Mouse (Mus musculus) adrenal gland (tissue): ENCODE results near the gene Ly75.

Source experiments
- intact Hi-C: fragments of 180-260 bp; cut with DNase I; formaldehyde crosslinking; loops from one replicate; pipeline ENCODE4 v1.15.1; 2025
- long read RNA-seq, 2 experiments: library from polyadenylated mRNA; unstranded; transcript quantifications; one replicate each; pipeline ENCODE4 v2.0.0; 2020; ENCODE audit warnings: borderline replicate concordance in 1 of 2; ENCODE audit not compliant: insufficient replicate concordance in 1 of 2

Ly75 gene
- long read RNA-seq, experiment 1, partial matches to known transcripts: 2 of 2 reads
- long read RNA-seq, experiment 1, other reads (novel, unspliced or antisense): 0 of 2 reads
- long read RNA-seq, experiment 2, partial matches to known transcripts: 1 of 1 reads
- long read RNA-seq, experiment 2, other reads (novel, unspliced or antisense): 0 of 1 reads

DNA sequence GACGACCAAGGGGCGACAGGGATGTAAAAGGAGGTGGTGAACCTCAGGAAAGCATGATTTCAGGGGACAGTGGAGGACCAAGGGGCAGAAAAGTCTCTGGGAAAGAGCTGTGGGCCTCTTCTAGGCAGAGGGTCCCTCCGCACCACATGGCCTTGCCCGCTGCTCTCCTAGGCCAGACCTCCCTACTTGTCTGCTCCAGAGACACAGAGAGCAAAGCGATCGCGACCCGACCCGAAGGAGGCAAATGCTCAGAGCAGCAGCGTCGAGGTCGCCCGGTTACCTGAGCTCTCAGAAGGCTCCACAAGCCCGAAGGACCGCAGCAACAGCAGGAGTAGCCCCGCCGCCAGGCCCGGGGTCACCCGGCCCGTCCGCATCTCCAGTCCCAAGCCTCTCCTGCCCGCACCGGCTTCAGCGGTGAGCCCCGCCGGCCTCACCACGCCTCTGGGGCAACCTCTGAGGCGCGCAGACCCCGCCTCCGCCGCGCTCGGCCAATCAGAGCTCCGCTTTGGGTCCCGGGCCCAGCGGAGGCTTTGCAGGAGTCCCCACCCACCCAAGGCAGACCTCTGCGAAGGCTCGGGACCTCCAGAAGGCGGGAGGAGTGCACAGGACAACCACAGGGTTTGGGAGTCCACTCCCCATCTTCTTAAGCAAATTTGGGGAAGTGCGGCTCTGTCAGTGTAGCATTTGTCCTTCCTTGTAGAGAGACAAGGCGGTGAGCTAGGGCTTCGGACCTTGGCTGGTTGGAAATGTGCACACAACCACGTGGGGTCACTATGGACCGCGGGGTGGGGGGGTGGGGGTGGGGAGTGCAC, at the start of gene Ly75:
Gene Ly75, minus strand, starts transcription at position 446 of the 812 bp plus-strand sequence.
- intact Hi-C loops: no loop called here

DNA sequence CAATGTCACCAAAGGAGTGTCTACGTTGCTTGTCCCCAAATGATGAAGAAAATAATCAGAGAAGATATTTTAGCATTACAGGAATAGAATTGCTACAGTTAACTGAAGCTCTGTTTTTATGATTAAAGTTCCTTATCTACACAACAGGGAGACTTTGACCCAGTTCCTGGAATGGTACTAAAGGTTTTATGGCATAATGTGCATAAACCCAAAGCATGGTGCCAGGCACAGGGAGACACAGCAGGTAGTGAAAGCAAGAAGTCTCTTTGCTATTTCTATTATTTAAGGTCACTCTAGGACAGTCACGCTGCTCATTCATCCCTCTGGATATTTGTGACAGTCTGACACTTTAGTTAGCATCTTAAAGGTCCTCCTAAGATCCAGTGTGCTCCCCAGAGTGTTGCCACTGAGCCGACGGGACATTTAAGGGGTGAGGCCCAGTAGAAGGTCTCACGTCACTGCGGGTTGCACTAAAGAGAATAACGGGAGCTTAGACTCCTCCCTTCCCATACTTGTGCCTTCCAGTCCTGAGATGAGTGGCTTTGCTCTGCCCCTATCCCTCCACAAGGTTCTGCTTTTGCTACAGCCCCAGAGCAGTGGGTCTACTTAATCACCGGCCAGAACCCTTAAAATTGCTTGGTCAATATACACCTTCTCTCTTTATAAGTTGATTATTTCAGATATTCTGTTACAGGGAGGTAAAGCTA, 47.4 kb upstream of the Ly75 start:
- intact Hi-C loops: no loop called here

DNA sequence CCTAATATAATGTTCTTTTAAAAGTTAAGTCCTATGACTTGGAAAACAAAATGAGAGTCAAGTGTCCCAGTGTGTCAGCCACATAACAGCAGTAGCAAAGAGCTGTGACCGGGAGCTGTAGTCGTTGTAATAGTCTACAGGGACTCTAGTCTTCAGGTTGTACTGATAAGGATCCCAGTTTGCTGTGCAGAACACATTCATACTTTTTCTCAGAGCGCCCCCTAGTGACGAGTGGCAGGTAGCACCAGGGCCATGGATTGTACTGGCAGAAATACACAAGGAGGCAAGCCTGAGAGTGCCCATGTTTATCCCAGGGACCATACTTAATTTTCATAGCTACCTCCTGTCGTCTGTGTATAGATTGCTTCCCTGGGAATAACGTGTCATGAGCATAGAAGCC, 35.0 kb upstream of the Ly75 start:
- intact Hi-C loops: no loop called here

DNA sequence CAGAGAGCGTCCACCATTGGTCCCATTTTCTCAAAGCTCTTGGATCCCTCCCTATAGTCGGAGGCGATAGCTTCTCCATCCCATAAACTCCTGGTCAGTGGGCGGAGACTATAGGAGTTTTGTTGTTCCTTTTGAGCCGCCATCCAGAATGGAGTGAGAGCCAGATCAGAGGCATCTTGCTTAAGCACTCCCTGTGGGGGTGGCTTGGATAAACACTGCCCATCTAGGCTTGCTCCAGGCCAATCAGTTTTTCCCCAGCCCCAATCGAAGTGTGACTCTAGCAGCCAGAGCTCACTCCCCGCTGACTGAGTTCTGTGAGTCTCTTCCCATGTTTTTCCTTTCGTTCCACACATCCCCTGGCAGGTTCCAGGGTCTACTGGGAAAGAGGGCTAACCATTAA, 31.2 kb upstream of the Ly75 start:
- intact Hi-C loops: no loop called here

DNA sequence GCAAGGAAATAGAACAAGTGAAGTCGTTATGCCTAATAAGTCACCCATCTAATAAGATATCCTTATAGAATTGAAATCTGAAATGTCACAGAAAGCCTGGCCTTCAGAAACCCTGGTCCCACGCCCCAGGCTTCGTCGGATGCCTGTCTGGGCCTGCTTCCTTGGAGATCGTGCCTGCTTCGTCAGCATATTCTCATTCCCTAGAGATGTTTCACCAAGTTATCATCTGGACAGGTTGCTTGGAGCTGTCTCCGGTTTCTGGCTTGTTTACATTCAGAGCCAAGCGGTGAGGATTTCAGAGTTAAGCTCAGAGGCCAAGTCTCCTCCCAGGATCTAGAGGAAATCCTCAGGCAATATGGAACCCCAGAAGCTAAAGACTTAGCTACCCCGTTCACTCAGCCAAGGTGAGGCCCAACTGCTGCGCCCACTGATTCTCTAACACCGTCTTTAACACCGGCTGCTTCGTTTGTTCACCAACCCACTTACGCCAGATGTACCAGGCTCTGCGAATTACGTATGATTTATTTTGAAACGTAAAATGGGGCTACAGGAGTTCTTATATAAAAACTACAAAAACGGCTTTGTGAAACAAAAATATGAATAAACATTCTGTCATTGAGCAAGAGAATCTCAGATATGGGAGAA, 30.0 kb upstream of the Ly75 start:
- intact Hi-C loops: no loop called here

DNA sequence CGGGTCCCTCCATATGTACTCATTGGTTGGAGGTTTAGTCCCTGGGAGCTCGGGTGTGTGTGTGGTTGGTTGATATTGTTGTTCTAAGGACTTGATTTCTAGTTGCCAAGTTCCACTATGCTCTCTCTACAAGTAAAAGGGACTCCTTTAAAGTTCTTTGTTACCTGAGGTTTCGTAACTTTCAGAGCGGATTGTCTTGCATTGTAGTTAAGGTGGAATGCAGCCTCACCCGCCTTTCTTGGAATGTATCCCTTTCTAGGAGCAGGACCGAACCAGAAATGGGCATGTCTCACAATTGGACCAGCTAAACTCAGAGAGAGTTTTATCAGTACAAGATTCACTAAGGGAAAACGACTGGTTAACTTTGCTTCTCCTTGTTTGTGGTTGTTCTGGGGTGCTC, 28.1 kb upstream of the Ly75 start:
- intact Hi-C loops: no loop called here

DNA sequence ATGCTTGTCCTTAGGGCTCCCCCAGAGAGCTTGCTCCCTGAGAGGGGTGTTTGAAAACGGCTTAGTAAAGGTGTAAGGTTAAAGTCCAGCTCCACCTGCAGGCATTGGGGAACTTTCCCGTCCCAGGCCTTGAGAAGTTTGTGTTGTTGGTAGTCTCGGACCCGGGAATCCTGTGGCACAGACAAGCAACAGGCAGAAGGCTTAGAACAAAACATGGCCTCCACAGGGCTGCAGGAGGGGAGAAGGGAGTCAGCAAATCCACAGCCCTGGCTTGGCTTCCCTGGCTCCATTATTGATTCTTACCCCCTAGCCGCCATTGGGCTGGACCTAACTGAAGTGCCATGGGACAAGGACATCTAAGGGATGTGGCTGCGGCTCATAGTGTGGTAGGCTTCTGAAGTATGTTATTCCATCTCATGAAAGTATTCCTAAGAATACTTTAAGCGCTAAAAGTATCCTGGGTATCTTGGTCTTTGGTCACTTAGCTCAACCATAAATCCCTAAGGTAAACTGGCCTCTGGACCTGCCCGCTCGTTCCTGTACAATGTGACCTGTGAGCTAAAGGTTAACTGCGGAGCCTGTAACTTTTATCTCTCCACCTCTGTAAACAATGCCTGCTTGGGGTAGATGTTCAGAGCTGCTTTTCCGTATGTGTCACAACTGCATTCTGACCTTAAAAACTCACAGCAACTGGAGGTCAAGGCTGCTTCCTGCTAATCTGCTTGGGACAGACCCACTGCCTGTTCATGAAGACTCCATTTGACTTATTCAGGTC, 27.1 kb upstream of the Ly75 start:
- intact Hi-C loops: no loop called here

DNA sequence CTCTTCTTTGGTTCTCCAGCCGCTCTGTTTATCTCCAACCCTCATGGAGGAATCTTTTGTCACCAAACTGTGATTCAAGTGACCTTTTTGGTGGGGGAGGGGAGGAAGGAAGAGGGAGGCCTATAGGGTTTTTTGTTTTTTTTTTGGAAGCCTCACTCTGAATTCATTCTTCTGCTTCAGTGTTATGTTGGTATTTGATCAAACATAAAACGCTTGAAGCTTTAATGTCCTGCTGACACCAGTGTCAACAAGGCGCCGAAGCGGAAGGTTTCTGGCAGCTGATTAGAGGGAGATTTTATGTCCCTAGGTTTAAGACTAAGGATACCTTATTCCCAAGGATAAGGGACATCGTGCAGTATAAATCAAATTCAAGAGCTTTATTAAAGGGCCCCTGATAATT, 26.1 kb upstream of the Ly75 start:
- intact Hi-C loops: no loop called here

DNA sequence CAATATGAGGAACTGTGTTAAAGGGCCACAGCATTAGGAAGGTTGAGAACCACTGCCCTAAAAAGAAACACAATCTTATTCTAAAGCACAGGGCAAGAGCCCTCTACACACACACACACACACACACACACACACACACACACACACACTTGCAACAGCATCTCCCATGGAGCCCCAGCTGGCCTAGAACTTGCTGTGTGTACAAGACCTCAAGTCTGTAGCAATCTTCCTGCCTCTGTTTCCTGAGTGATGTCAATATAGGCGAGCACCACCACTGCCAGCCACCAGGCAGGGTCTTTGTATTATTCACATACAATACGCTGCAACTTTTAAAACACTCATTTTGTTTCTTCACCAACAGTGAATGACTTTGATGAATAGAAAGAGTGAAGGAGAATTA, 24.3 kb upstream of the Ly75 start:
- intact Hi-C loops: no loop called here

DNA sequence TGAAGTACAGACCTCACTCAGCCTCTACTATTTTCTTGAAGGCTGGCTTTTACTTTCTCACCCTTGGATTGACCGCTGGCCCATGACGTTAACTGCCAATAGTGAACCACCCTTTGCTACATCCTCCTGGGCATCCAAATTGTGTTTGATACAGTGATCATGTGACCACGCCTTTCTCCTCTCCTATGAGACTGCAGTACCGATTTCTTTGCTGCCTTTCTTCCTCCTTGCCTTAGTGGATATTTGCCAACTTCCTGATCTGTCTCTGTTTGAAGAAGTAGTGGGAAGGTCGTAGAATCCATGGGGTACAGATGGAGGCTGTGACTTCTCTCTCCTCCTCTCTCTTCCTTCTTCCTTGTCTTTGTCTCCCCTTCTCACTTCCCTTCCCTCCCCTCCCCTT, 22.3 kb upstream of the Ly75 start:
- intact Hi-C loops: no loop called here

DNA sequence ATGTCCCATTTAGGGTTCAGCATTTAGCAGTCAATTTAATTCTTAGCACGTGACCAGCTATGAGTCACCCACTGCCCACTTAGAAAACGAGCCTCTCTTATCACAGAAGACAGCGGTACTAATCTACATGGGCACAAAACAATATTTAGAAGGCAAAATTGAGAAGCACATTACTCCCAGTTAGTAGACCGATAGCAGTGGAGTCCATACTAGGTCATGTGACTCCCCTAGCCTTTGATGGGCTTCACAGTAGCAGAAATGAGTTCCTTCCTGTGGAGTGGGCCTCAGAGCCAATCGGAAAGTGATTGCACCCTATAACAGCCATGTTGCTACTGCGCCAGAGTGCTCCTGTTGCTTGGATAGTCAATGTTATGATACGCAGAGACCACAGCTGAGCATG, 21.7 kb upstream of the Ly75 start:
- intact Hi-C loops: no loop called here

DNA sequence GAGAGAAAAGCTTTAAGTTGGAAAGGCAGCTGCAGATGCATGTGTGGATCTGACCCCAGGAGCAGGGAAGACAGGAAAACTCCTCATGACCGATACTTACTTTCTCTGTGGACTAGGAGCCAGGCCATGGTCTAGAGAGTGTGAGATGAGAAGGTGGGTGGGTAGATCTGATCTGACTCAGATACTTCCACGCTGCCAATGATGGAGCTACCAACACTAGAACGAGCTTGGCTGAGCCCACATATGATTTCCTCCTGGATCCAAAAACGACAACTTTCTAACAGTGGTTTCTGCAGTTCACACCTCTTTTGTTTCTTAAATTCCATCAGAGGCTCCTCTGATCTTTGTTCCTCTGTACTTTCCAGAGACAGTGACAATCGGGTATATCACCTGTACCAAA, 18.6 kb upstream of the Ly75 start:
- intact Hi-C loops: no loop called here

DNA sequence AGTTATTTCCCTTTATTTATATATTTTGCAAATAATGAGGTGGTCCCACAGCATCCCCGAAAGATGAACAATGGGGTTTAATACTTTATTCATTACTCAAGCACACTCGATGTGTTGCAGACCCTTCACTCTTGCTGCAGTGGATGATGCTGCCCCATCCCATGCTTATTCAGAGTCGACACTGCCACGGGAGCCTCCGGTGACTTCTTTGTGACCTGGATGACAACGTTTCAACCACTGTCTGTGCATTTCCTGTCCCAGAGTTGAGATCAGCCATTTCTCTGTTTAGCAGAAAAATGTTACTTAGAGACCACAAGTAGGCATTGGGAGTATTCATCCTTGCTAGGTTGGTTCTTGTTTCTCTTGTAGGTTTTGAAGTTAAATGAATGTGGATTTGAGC, 10.7 kb upstream of the Ly75 start:
- intact Hi-C loops: no loop called here

DNA sequence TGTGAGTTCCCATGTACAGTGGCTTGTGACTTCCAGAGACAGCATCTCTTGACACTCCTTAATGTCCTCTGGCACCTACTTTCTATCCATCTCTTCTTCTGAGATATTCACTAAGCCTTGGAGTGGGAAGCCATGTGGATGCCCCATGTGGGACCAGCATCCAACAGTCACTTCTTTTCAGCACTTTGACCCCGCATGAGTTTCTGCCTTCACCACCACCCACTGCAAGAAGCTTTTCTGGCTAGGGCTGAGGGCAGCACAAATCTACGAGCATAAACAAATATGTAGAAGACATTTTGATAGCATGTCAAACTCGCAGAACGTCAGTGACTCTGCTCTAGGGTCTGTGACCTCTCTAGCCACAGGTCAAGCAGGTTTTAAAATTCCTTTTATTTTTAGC, 9.2 kb upstream of the Ly75 start:
- intact Hi-C loops: no loop called here

DNA sequence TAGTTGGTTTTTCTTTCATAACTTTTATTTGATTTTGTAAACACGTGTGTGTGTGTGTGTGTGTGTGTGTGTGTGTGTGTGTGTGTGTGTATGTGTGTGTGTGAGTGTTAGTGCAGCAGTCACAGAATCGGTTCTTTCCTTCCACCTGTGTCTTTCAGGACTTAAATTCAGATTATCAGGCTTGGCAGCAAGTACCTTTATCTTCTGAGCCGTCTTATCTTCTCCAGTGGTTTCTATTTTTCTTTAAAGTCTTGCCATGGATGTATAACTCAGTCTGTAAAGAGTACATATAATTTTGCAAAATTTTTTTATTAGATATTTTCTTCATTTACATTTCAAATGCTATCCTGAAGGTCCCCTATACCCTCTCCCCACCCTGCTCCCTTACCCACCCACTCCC, 4.3 kb upstream of the Ly75 start:
- intact Hi-C loops: no loop called here

DNA sequence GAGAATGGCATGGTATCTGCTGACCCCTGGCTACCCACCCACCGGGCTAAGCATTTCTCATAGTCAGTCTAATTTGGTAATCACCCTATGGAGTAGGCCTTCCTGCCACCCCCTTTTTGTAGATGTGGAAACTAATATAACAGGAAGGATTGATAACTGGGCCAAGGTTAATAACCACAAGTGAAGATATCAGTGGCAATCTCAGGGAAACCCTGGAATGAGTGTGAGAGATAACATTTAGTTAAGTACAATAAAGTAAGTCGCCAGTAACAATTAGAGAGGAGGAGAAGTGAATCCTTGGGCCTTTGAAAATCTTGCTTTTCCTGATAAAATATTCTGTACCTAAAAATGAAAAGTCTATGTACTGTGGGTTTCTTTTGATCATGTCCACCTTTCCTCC, 3.7 kb upstream of the Ly75 start:
- intact Hi-C loops: no loop called here

DNA sequence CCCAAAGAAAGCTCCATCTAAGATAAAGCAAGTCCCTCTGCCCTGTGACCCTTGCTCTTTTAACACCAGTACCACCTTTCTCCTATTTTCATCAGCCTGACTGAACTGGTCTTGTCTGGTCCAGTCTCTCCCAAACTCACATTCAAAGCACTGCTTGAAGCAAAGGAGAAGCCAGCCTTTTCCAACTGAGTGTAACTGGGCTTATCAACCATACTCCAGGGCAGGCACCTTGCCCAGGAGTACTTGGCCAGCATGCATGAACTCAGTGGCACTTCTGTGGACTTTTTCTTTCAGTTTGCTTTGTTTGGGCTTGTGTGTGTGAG, 1.6 kb upstream of the Ly75 start:
- intact Hi-C loops: no loop called here

DNA sequence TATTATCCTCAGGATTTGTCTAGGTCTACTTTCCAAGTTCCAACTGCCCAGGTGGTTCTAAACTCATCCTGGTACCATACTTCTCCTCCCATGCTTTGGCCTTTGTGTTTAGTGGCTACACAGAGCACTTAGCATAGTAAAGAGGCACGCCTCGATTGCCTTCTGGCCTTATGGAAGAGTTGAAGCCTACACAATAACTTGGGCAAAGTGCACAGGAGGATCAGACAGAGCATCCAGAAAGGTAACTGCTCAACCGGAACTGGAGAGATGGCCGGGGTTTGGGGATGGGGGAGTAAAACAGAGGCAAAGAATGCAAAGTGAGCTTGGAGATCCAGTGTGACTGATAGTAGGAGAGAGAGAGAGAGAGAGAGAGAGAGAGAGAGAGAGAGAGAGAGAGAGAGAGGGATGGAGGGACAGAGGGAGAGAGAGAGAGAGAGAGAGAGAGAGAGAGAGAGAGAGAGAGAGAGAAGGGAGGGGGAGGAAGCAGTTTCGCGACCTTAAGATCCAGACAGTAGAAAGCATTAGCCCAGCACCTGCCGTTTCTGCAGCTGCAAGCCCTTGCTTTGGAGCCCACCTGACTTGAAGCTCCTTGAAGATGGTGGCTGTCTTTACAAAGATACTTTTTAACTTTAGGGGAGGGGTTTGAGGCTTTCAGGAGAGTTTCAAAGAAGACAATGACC, 1.1 kb upstream of the Ly75 start:
- intact Hi-C loops: no loop called here

DNA sequence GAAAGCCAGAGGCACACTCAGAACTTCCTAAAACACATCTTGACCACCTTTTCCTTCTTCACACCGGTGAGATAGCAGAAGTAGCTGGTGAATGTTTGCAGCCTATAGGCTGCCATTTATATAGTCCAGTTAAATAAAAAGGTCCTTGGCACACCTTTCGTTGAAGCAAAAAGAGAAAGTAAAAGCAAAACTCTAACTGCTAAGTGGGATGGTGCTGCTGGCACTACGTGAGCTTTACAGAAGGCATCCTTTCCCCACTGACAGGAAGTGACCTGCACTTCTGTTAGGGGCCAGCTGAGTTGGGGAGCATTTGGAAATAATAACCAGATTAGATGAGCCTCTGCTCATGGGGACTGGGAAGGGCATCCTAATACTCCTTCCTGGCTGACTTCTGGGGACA, 757 bp downstream of the Ly75 start:
- intact Hi-C loops: no loop called here

DNA sequence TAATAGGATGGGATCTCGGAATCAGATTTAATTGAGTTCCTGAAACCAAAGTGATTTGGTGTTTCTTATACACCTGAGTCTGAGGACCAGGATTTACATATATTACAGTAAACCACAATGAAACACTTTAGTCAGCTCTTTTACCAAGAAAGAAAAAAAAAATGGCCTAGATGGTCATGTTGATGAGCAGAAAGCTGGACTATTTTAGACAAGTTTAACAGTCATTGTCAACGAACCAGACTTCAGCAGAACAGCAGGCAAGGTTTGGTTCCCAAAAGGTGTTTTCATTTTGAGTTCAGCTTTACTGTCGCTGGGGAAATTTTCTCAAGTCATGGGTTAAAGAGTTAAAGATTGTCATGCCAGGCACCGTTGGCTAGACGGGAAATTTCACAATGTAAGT, 5.8 kb downstream of the Ly75 start:
- intact Hi-C loops: no loop called here

DNA sequence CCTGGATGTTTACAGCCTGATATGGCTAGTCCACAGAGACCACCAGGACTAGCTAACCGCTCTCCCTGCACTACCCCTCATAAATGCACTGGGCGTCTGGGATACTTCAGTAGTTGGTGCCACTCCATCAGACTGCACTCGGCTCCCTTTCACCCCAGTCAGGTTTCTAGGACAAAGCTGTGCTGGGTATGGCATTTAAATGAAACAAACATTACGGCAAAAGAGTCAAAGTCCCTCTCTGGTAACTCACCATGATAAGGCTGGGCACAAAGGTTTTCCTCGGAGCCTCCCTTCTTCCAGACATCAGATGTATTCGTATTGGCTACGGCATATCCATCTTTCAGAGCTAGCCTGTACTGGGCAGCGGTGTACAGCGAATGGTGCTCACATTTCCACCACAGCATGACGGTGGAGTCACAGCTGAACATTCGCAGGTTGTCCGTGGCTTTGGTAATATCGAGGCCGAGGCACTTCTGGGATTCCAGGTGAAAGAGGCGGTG, 7.4 kb downstream of the Ly75 start:
- intact Hi-C loops: no loop called here
